Mouse (Mus musculus): ENCODE results near the gene Ube2e1.

Ube2e1 gene

DNA sequence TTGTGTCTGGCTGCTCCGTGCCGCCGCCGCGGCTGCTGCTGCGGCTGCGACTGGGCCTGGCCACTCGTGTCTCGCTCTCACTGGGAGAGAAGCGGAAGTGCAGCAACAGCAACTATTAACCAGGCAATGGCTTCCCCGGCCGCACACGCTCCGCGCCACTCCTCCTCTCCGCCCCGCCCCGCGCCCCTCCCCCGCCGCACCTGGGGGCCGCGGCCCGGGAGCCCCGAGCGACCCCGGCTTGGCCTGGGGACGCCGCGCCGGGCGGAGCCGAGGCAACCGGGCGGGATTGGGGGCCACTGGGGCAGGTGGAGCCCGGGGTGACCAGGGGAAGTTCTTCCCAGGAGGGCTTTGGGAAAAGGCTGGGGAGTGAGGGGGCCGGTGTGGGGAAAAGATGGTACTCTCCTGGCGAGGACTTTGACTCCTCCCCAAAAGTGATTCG lies at the start of gene Ube2e1:
Gene Ube2e1, minus strand, starts transcription at position 167 of the 439 bp plus-strand sequence.
- DNase-seq (ENCODE audit: low read depth, low spot score): peak; percentile 50

DNA sequence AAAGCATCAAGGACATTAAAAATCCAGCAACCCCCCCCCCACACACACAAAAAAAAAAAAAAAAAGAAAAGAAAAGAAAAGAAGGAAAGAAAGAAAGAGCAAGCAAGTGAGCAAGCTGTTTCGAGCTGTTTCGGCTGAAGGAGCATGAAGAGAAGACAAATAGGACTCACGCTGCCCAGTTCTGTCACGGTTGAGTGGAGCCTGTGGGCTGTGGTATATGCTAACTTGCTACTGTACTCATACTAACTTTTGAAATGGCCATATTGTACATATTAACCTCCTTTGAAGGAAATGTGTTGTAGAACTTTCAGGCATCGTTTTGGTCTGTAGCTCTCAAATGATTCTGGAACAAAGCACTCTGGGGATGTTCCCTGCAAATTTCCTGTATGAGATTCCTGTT lies 48.2 kb upstream of the Ube2e1 start:
- no peak for DNase-seq (ENCODE audit: low read depth, low spot score)

GRCm38 (mm10) chr14:18377944-18378575 lies 46.4 kb upstream of the Ube2e1 start:
- no peak for DNase-seq (ENCODE audit: low read depth, low spot score)

DNA sequence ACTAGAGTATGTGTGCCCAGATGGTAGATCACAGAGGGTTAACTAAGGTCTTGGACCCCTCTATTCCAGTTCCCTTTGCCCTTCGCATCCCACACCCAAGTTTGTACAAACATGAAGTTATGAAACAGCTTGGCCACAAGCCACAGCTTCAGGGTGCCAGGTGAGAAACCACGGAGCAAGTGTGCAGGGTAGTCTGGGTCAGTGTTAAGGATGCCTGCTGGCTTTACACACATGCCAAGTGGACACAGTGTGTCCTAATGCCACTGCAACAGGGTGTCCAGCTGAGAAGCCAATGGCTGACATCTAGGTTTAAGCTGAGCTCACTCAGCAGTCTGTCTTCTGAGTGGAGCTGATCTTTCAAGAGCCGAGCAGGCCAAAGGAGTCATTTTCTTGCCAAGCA lies 44.5 kb upstream of the Ube2e1 start:
- peak; percentile 73 for DNase-seq (ENCODE audit: low read depth, low spot score)

- no peak for DNase-seq (ENCODE audit: low read depth, low spot score)
Observed at GRCm38 (mm10) chr14:18373758-18374405, 42.2 kb upstream of the Ube2e1 start.

DNA sequence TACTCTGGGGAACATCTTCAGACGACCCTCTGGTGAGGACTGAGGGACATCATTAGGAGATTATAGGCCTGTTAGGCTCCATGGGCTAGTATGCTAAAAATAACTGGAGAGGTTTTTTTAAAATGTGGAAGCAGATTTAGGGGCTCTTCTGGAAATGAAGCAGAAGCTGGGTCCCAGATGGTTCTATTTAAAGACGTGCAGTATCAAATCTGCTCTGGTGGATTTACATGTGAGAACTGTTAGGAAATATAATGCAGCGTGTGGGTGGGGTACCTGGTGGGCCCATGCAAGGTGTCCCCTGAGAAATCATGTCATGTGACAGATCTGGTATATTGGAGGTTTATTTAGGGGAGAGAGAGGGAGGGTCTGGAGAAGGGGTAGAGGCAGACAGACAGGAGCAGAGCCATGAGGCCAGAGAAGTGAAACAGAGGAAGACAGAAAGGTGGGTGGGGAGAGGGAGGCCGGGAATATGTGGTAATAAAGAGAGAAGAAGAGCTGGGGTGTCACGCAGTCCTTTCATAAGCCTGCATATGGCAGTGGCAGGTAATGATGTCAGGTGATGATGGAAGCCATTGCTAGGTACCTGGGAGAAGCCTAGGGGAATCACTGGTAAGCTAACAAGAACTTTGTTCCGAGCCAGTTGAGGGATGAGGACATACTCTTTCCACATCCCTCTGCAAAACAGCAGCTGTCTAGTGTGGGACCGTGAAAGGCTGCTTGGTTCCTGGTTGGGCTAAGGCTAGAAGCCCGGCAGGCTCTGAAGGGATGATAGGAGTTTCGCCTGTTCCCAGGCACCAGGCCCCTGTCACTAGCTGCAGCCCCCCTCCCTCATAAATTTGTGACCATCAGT lies 41.3 kb upstream of the Ube2e1 start:
- no peak for DNase-seq (ENCODE audit: low read depth, low spot score)

GRCm38 (mm10) chr14:18369031-18369430 lies 37.4 kb upstream of the Ube2e1 start:
- DNase-seq (ENCODE audit: low read depth, low spot score): no peak

- DNase-seq (ENCODE audit: low read depth, low spot score): no peak
Observed at GRCm38 (mm10) chr14:18367025-18367424, 35.4 kb upstream of the Ube2e1 start.

DNA sequence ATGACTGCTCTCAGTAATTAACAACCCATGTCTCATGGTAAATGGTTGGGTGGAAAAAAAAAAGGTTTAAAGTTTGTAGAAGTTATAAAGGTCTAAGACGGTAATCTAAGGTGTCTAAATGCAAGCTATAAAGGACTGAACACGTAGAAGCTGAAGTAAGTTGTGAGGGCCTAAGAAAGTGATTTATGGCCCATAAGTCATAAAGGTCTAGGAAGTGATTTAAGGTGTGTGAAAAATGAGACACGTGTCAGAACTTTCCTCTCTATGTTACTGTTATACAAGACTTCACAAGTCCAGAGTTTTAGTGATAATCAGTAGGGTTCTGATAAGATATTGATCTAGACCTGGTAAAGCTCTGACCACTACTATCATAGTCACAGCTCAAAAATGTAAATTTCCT lies 32.7 kb upstream of the Ube2e1 start:
- no peak for DNase-seq (ENCODE audit: low read depth, low spot score)

DNA sequence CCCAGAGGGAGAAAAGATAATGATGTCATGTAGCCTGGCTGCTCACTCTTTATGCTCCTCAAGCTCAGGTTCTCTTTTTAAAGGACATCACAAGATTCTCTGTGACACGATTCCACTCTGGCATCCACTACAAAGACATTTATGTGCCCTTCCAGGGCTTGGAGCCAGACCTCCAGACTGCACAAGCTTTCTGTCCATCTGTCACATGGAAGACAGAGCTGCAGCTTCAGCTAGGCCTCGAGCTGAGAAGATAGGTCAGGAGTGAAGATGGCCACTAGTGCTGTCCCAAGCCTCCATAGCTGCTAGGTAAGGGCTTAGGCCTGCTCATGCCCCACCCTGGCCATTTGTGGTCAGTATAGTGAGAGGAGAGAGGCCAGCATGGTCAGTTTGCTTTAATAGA lies 24.8 kb upstream of the Ube2e1 start:
- no peak for DNase-seq (ENCODE audit: low read depth, low spot score)

DNA sequence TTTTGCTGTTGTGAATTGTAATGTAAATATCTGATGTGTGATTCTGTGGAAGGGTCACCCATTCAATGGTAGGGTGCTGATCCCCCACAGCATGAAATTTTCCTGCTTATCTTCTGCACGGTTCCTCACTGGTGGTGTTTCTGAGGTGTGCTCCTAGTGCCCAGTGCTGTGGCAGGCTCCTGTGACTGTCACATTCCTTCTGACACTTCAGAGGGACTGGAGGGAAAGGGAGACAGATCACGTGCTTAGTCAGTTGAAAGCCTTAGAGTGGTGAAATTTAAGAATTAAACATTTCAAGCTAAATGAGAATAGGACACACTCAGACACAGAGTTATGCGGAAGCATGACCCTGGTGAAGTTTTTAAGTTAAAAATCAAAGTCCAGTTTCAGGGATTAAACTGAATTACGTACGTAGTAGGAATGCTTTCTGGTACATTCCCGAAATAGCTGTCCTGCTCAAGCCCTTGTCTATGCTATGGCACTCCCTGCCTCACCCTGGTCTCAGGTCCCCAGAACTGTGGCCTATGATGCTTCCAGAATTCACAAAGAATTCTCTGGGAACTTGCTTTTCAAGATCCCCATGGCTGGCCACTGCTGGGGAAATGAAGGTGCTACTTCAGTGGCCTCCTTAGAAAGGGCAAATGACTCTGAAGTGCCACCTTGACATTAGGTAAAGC lies 24.0 kb upstream of the Ube2e1 start:
- DNase-seq (ENCODE audit: low read depth, low spot score): no peak

- no peak for DNase-seq (ENCODE audit: low read depth, low spot score)
Observed at GRCm38 (mm10) chr14:18353525-18353924, 21.9 kb upstream of the Ube2e1 start.

GRCm38 (mm10) chr14:18352934-18353333 lies 21.3 kb upstream of the Ube2e1 start:
- no peak for DNase-seq (ENCODE audit: low read depth, low spot score)

DNA sequence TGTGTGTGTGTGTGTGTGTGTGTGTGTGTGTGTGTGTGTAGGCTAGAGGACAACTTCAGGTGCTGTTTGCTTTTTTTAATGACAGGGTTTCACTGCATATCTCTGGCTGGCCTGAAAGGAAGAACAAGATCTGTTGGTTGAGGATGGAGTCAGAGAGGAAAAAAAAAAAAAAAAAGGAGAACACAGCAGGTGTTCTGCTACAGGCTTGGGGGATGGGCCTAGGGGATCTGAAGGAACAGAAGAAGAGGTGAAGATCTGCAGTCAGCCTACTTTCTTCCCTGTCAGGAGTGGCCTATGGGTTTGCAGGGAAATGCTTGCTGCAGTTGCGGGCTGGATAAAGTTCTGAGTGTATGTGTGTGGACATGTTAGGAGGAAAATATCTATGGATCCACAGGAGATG lies 19.0 kb upstream of the Ube2e1 start:
- DNase-seq (ENCODE audit: low read depth, low spot score): no peak

DNA sequence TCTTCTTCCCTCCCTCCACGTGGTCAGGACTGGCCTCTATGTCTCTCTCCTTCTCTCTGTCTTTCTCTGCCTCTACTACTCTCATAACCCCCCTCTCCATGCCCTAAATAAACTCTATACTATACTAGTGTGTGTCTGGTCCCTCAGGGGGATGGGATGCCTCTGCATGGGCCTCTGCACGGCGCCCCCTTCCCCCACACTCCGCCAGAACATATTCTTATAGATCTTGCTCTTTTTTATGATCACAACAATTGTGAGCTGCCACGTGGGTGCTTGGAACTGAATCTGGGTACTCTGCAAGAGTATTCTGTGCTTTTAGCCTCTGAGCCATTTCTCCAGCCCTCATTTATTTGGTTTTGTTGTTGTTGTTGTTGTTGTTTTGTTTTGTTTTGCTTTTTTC lies 18.2 kb upstream of the Ube2e1 start:
- DNase-seq (ENCODE audit: low read depth, low spot score): no peak

DNA sequence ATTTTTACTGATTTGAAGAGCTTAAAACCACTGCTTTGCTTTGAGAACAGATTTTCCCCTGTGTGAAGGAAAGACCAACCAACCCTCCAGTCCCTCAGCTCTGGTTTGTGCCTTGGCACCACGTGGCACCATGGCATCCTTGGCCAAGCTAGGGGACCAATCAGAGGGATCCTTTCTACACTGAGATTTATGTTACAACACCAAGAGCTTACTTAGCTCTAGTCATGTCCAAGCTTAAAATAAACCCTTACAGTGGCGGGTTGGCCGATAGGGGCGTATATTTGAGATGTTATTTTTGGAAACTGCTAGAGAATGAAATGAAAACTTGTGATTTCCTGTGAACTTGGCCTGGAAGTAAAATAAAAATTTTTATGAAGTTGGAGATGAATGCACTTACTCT lies 11.9 kb upstream of the Ube2e1 start:
- peak; percentile 85 for DNase-seq (ENCODE audit: low read depth, low spot score)

- DNase-seq (ENCODE audit: low read depth, low spot score): no peak
Observed at GRCm38 (mm10) chr14:18342749-18343148, 11.1 kb upstream of the Ube2e1 start.

DNA sequence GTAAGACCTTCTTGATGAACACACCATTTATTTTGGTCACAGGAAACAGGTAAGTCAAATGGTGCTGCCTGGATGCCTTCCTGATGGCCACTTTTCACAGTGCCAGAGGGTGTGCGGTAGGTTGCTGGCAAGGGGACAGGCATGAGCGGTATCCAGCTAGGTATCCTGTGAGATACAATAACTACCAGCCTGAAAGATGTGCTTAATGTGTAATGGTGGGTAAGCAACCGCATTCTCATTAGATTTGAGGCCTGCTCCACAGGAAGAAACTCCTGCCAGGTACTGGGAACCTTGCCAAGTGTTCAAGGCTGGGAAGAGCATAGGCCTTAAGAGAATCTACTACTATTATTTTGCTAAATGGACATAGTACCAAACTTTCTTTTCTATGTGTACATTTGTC lies 9.4 kb upstream of the Ube2e1 start:
- DNase-seq (ENCODE audit: low read depth, low spot score): no peak

DNA sequence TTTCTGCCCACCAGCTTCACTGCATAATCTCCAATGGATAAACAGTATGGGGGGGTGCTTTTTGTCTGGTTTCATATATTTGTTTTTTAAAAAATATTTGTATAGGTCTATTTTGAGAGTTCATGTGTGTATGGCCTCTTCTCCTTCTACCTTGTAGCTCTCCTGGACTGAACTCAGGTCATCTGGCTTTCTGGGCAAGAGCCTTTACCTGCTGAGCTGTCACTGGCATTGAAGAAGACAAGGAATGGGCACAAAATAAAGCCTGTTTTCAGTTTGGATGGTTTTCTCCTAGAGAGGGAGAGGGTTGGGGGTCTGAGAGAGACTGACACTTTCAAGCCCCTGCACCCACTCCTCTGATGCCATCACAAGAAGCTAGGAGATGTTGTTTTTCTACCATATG lies 4.4 kb upstream of the Ube2e1 start:
- DNase-seq (ENCODE audit: low read depth, low spot score): no peak

DNA sequence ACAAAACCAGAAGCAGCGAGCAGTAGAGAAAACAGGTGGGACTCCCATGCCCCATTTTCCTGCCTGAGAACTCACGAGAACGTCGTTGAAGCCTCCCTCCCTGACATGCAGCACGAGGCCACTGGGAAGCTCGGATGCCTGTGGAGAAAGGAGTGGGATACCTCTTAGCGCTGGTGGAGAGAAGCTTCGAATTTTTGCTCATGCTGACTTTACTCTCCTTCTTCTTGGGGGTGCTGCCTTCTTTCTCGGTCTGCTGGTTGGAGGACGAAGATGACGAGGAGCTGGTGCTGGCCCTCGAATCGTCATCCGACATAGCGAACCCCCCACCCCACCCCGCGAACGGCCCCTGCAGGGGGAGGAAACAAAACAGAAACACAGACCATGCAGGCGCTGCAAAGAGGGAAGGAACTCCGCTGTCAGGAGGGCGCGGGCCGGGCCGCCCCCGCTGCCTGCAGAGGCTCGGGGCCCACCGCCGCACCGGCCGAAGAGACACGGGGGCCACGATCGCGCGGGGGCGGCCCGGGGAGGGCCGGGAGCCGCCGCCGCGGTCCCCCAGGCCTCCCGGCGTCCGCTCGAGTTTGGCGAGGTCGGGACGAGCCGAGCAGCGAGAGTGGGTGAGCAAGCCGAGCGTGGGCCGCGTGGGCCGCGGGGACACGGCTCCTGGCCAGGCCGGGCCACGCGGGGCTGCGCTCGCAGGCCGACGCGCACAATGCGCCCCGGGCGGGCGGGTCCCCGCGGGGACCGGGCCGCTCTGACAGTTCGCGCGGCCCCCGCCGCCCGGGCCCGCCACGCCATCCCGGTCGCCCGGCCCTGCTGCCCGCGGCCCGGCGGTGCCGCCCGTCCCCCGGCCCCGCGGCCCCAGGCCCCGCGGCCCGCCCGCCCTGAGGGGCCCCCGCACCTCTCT lies 618 bp downstream of the Ube2e1 start:
- DNase-seq (ENCODE audit: low read depth, low spot score): no peak

Data from skeletal muscle tissue, adult 2 months (tissue).